Mouse (Mus musculus) cerebellum, adult 2 months (tissue): ENCODE results near the gene Spc25. TPM values are rescaled to one million over a fixed set of nuclear protein-coding genes. Genes with fewer than 3 reads are reported as not detected.

Source experiments
- DNase-seq, 2 experiments: peaks; one replicate each; pipeline ENCODE4 v3.0.0; 2021
- H3K27ac ChIP-seq: fragments of 200-500 bp; 2 replicates; pipeline ENCODE4 v1.5.1; 2012; ENCODE audit warnings: low read length, control low read depth, inconsistent platforms; ENCODE audit not compliant: insufficient read depth
- H3K27me3 ChIP-seq: fragments of 200-500 bp; 2 replicates; pipeline ENCODE4 v1.6.1; 2012; ENCODE audit warnings: inconsistent platforms, mild to moderate bottlenecking, low read length, moderate library complexity; ENCODE audit not compliant: control insufficient read depth, insufficient read depth
- H3K4me1 ChIP-seq: fragments of 200-500 bp; 2 replicates; pipeline ENCODE4 v1.6.1; 2011; ENCODE audit warnings: low read length; ENCODE audit not compliant: control insufficient read depth, insufficient read depth
- H3K4me3 ChIP-seq: fragments of 200-500 bp; replicated peaks from 2 replicates; pipeline ENCODE3; 2011; ENCODE audit warnings: mild to moderate bottlenecking, low read depth, low read length, control low read depth; ENCODE audit not compliant: insufficient read depth
- CTCF ChIP-seq: fragments of 200-500 bp; IDR thresholded peaks from 2 replicates; pipeline ENCODE4 v1.5.1; 2011; ENCODE audit warnings: low read depth, mild to moderate bottlenecking, control low read depth, low read length, moderate library complexity, borderline replicate concordance; ENCODE audit not compliant: insufficient read depth
- POLR2A ChIP-seq: fragments of 200-500 bp; IDR thresholded peaks from 2 replicates; pipeline ENCODE4 v1.6.1; 2011; ENCODE audit warnings: low read length, control low read depth, borderline replicate concordance; ENCODE audit not compliant: insufficient read depth
- WGBS: fragments of 180-500 bp; shearing (Covaris S2); methylation state at CpG from one replicate; pipeline ENCODE4 v1.1.7; 2018; 5-methylcytosine and 5-hydroxymethylcytosine counted together
- polyA plus RNA-seq: library from polyadenylated mRNA; depleted of rRNA; stranded (reverse); fragments of >200 nt; gene quantifications from 2 replicates; pipeline ENCODE4 v1.2.3, GENCODE M21; 2012

The Spc25 gene
- polyA plus RNA-seq, 1 experiment = 0.49 TPM

- WGBS = 68% methylated on average over 6 of the region's 6 CpGs
- Histone ChIP-seq H3K4me1 (no peaks in the 10 kb centered on the region), H3K4me3 (no peak overlapping the region), H3K27ac (no peak overlapping the region), H3K27me3 (no peaks in the 10 kb centered on the region)
- DNase-seq = no peak
- no peak for TF ChIP-seq CTCF
- TF ChIP-seq POLR2A = no peak
Measured at GRCm38 (mm10) chr2:69228635-69229034, 22.6 kb upstream of the Spc25 start.

- H3K27ac ChIP-seq = no peak overlapping the region
- no peaks in the 10 kb centered on the region for H3K4me1 ChIP-seq
- no peak for TF ChIP-seq CTCF
- no peak for TF ChIP-seq POLR2A
- H3K4me3 ChIP-seq = no peak overlapping the region
- no peaks in the 10 kb centered on the region for H3K27me3 ChIP-seq
- no peak for DNase-seq
- 79% methylated on average over 9 of the region's 9 CpGs for WGBS
Measured at GRCm38 (mm10) chr2:69226876-69227275, 20.9 kb upstream of the Spc25 start.

DNA sequence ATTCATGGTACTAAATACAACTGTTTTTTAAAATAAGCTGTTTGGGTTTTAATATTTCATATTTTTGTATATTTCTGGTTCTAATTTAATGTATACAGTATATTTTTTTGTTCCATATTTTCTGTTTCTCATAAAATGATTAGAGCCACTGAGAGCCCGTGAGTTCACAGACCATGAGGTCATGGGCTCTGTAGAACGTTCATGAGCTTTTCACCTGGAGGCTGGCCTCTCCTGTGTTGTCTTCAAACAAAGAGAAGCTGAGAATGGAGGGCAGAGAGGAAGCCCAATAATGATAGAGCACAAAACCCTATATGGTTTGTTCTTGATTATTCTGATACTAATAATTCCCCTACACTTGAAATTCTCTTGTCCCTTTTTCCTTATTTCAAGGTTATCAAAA, 18.7 kb upstream of the Spc25 start:
- H3K27ac ChIP-seq = no peak overlapping the region
- TF ChIP-seq POLR2A (no peak), CTCF (no peak)
- H3K27me3 ChIP-seq = no peaks in the 10 kb centered on the region
- DNase-seq = no peak
- H3K4me1 ChIP-seq = no peaks in the 10 kb centered on the region
- no peak overlapping the region for H3K4me3 ChIP-seq
- WGBS = 64% methylated on average over 2 of the region's 2 CpGs

DNA sequence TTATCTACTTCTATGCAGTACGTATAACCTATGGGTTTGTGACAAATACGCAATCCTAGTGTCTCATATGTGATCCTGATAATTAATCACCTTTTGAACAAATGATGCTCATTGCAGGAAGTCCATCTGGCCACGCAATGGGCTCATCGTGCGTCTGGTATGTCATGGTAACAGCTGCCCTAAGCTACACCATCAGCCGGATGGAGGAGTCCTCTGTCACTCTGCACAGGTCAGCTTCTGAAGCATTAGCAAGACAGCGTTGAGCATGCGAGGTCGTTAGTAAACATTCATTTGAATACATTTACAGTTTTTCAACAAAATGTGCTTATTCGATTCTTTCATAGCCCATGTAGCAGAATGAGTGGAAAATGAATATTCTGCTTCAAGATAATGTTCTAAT, 16.8 kb upstream of the Spc25 start:
- Histone ChIP-seq H3K27me3 (no peaks in the 10 kb centered on the region), H3K4me1 (no peaks in the 10 kb centered on the region), H3K27ac (no peak overlapping the region), H3K4me3 (no peak overlapping the region)
- no peak for DNase-seq
- no peak for TF ChIP-seq CTCF
- TF ChIP-seq POLR2A = no peak
- WGBS = 77% methylated on average over 10 of the region's 10 CpGs

DNA sequence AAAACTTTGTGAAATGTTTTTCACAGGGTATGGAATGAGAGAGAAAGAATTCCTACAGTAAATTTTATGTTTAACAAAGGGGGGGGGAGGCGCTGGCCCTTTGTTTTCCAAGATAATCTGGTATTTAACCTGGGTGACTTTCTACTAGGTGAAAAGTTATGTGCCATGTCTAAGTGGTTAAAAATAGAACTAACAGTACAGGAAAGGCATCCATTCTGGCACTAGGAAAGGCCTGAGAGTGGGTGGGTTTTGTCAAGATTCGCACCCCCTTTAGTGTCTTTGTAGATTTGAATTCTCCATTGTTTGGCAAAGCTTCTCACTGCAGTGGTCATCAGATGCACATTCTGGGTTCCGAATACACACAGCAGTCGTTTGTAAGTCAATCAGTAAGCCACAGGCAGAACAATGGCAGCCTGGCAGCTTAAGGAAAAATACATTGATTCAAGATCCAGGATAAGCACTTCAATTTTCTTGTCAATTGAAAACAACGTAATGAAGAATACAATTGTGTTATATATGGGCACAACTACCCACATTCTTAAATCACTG, 15.9 kb upstream of the Spc25 start:
- WGBS = 45% methylated on average over 5 of the region's 5 CpGs
- Histone ChIP-seq H3K27me3 (no peaks in the 10 kb centered on the region), H3K4me3 (no peak overlapping the region), H3K27ac (no peak overlapping the region), H3K4me1 (no peaks in the 10 kb centered on the region)
- TF ChIP-seq CTCF = no peak
- TF ChIP-seq POLR2A = no peak
- DNase-seq = no peak

GRCm38 (mm10) chr2:69215242-69215641, 9.2 kb upstream of the Spc25 start:
- WGBS = 68% methylated on average over 7 of the region's 7 CpGs
- no peak for DNase-seq
- no peaks in the 10 kb centered on the region for H3K27me3 ChIP-seq
- no peak overlapping the region for H3K27ac ChIP-seq
- TF ChIP-seq POLR2A (no peak), CTCF (no peak)
- no peak overlapping the region for H3K4me3 ChIP-seq
- no peaks in the 10 kb centered on the region for H3K4me1 ChIP-seq

DNA sequence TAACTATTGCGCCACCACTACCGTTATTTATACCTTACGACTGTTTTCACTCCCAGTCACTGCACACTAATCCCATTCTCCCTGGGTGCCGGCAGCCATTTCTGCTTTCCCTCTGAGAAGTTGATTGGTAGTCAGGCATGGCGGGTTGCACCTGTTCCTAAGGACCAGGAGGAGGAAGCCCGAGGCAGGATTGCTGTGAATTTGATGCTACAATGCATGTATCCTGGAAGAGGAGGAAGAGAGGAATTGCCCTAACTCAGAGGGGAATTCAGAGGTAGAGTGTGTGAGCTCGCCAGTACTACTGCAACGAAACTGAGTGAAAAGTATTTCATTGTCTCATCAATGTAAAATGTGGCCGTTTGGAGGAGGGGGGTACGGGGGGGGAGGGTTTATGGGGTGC, 6.7 kb upstream of the Spc25 start:
- no peak overlapping the region for H3K4me3 ChIP-seq
- WGBS = 63% methylated on average over 10 of the region's 10 CpGs
- no peaks in the 10 kb centered on the region for H3K27me3 ChIP-seq
- no peak overlapping the region for H3K27ac ChIP-seq
- DNase-seq = no peak
- H3K4me1 ChIP-seq = no peaks in the 10 kb centered on the region
- TF ChIP-seq CTCF = no peak
- TF ChIP-seq POLR2A = no peak

DNA sequence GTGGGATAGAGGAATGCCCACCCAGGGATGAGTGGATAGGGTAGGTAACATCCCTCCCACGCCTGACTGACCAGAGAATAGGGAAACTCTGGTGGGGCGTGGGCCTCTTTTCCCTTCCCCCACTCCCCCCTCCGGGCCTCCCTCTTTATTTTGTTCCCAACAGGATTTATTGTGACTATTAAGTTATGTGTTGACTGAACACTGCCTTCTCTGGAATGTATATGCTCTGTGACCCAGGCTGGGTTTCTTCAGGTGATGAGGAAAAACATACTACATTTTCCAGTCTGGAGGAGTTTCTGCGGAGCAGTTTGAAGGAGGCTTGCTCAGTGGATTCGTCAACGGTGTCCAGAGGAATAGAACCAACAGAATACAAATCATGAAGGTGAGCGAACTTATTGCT, 4.8 kb upstream of the Spc25 start, which contains the start of gene G6pc2:
G6pc2 (plus strand) TSS at position 301 of the 400 bp plus-strand sequence.
- H3K27ac ChIP-seq = no peak within 1 kb of the TSS
- H3K4me3 ChIP-seq = no peak within 1 kb of the TSS
- DNase-seq = no peak
- 80% methylated on average over 7 of the region's 7 CpGs for WGBS
- no peaks in the 10 kb centered on the region for H3K27me3 ChIP-seq
- H3K4me1 ChIP-seq = no peaks in the 10 kb centered on the region
- TF ChIP-seq POLR2A (no peak), CTCF (no peak)

DNA sequence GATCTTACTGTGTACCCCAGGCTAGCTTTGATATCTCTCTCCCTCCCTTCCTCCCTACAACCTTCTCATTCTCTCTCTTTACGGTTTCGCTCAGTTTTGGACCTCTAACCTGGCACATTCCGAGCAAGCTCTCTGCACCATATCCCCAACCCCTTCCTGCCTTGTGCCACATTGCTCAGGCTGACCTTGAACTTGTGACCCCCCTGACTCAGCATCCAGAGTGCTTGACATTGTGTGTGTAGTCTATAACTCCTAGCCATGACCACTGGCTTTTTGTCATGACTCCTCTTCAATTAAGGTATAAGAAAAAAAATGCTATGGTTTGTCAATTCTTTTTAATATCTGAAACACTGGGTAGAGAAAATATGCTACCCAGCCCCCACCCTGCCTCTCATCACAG, 3.7 kb upstream of the Spc25 start:
- no peak for DNase-seq
- no peaks in the 10 kb centered on the region for H3K4me1 ChIP-seq
- H3K27me3 ChIP-seq = no peaks in the 10 kb centered on the region
- no peak overlapping the region for H3K27ac ChIP-seq
- no peak overlapping the region for H3K4me3 ChIP-seq
- WGBS = 85% methylated on average over 3 of the region's 3 CpGs
- no peak for TF ChIP-seq CTCF
- no peak for TF ChIP-seq POLR2A
